Mouse (Mus musculus): ENCODE measurements around the gene Amfr. TPM values are rescaled to one million over a fixed set of nuclear protein-coding genes. Genes with fewer than 3 reads are reported as not detected.

Gene Amfr
- total RNA-seq, 1 experiment from 2014 or later: 300 TPM

DNA sequence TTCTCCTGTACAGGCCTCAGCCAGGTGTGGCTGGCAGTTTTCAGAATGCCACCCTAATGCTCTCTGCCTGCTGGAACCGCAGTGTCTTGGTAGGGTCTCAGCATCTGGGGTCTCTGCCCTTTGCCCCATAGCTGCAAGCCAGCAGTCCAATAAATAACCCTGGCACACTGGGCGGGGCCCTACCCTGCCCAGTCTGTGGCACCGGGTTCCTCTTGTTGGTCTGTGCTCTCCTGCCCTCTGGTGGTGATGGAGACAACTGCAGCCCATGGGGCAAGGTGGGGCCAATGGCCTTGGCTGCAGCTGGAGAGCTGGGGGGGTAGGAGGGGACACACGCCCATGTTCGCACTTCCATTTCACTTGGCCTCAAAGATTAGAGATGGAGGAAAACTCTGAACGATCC, 79.8 kb downstream of the Amfr start:
- peak; percentile 77 for DNase-seq

DNA sequence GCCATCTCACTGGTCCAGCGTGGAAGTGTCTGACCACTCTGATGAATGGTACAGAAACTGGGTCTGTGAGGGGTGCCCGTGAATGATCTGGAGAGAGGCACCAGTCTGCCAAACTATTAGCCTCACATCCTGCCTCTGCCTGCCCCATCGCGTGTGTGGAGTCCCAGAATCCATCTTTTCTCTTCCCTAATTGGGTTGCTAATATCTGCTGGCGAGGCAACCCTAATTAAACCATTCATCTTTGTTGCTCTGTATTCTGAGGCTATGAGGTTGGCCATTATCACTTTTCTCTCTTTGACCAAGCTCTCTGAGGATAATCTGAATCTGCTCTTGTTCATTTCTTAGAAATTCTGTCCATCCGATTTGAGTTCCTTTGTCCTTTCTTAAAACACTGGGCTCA, 81.3 kb downstream of the Amfr start:
- DNase-seq: no peak

GRCm38 (mm10) chr8:93929233-93929632, 83.4 kb downstream of the Amfr start:
- DNase-seq: no peak

DNA sequence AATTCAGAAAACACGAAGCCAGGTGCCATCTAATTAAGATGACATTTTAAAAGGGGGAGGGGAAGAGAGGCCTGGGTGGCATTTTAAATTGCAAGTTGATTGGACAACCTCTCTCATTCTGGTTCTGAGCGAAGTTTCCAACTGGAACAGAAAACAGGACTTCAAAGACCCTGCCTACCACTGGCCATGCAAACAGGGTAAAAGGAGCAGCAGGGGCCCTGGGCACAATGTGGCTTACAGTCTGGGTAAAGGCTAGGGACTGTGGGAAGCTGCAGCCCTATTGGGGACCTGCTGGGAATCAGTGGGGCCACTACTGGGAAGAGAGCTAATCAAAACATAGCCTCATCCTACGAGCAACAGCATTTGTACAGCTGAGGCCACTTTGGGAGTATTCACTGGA, 87.1 kb downstream of the Amfr start:
- DNase-seq: no peak

DNA sequence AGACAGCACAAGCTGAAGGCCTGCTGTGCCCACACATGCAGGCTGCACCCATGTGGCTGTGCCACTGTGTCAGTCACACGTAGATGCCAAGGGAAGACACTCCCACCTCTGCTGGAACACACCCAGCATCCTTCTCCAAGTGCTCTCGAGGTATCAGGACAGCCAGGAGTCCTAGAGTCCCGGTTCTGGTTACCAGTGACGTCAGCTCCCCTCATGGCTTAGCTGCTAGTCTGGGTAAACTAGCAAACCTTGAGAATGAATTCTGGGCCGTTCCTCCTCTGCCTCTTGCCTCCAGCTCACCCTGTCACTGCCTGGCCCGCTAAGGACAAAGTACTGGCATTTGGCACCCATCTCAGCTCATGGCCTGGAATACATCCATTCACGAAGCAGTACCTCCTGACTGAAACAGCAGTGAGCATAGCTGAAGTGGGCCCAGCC, 88.7 kb downstream of the Amfr start:
- no peak for DNase-seq

Small RNA genes lying within 50 kb of the gene (microRNA-seq; reads per million reads assigned to microRNA genes)
- 0 reads per million in 2 experiments for gene Gm24159

Other genes starting within 250 kb of the Amfr start
- gene Gnao1, start 202.9 kb downstream of the Amfr start, total RNA-seq (2021): 30.4 and 37.9 TPM in 2 replicates
- gene Nudt21, start 24.2 kb upstream of the Amfr start, total RNA-seq (2021): 38.0 and 44.5 TPM in 2 replicates
- gene Ogfod1, start 24.4 kb upstream of the Amfr start, total RNA-seq (2021): 16.0 and 21.1 TPM in 2 replicates
- gene Bbs2, start 86.1 kb upstream of the Amfr start, total RNA-seq (2021): 21.2 and 27.0 TPM in 2 replicates
- not detected in 2 replicates for gene Mt4, start 124.4 kb upstream of the Amfr start, total RNA-seq (2021)
- 6.4 and 8.0 TPM in 2 replicates for gene Mt3, start 139.8 kb upstream of the Amfr start, total RNA-seq (2021)
- gene Mt2, start 159.8 kb upstream of the Amfr start, total RNA-seq (2021): 81.5 and 159 TPM in 2 replicates
- 182 and 239 TPM in 2 replicates for gene Mt1, start 166.2 kb upstream of the Amfr start, total RNA-seq (2021)
- 16.1 and 21.9 TPM in 2 replicates for gene Nup93, start 201.7 kb upstream of the Amfr start, total RNA-seq (2021)

Measured in adrenal gland, postnatal 25 days (tissue).